Mouse (Mus musculus): ENCODE data around the gene Gstm2. TPM values are rescaled to one million over a fixed set of nuclear protein-coding genes. Genes with fewer than 3 reads are reported as not detected.
"Not testable (repeated sequence)": the region's sequence is repeated elsewhere in the genome, so short reads cannot be mapped to it uniquely, and the experiment has no call there.

The Gstm2 gene
- polyA plus RNA-seq, 1 experiment: 62.2 TPM

DNA sequence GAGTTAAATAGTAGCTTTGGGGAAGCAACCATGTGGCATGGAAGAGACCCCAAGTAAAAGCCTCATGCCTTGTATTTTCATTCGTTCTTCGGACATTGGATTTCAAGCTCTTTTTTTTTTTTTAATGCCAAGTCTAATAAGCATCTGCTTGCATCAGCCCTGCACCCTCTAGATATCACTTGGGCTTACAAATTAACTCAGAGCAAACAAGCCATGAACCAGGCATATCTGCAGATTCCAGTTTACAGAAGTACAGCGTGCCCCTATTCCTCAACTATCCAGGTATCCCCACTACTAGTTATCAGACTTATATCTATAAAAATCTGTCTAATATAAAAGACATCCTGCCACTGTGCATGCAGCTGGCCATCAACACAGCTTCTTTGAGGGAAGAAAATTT, 14.2 kb downstream of the Gstm2 start:
- H3K27ac ChIP-seq (ENCODE audit: insufficient read depth, low read length): no peak overlapping the region
- TF ChIP-seq CTCF (IDR thresholded peaks at IDR 0.05; ENCODE audit: borderline replicate concordance, insufficient read depth, low read length): no peak
- TF ChIP-seq POLR2A (IDR thresholded peaks at IDR 0.05; ENCODE audit: low read depth, low read length): no peak
- no peaks in the 10 kb centered on the region for H3K4me1 ChIP-seq (ENCODE audit: control insufficient read depth, insufficient read depth, low read length)
- no peak overlapping the region for H3K4me3 ChIP-seq (ENCODE audit: insufficient read depth, low read length)

DNA sequence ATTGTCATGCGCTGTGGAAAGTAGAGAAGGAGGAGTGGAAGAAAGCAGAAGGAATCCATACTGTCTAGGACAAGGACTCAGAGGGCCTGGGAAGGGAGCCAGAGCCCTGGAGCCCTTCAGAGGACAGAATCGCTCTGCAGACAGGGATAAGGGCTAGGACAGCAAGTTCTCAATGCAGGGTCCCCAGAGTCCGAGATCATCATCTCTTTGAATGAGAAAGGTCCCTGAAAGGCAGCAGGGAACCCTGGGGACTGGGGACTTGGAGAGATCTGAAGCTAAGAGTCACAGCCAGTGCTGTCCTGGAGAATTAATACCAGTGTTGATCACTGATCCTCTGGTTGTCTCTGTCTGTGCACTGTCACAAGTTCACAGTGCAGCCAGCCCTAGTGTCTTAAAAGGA, 15.2 kb downstream of the Gstm2 start:
- H3K27ac ChIP-seq (ENCODE audit: insufficient read depth, low read length); H3K4me1 ChIP-seq (ENCODE audit: control insufficient read depth, insufficient read depth, low read length); H3K4me3 ChIP-seq (ENCODE audit: insufficient read depth, low read length): not testable (repeated sequence)

DNA sequence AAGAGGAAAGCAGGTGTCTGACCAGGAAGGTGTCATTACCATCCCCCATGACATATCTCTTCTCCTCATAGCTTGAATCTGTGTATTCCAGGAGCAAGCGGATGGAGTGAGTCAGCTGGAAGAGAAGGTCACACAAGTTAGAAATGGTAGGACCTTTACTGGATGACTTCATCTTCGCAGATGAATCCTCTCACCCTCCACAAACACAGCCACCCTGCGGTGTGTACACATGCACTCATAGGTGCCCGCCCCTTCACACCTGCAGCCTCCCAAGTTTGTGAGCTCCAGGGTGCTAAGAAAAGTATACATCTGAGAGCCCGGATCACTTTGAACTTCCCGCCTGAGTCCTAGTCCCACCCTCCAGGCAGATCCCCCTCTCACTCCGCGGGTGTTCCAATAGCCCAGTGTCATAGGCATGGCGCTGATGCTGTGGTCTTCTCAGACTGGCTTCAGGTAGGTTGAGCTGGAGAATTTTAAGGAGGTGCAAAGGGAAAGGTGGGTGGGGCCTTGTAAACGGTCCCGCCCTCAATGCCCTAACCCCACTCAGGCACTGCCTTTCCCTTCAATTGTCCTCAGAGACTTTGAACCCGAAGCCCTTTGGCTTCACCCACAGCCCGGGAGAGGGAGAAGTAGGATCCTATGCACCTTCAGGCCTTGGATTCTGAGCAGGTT, 17.4 kb downstream of the Gstm2 start, which contains the start of gene Gstm3:
Gstm3 (minus strand) TSS at position 560 of the 672 bp plus-strand sequence.
- Histone ChIP-seq H3K27ac (ENCODE audit: insufficient read depth, low read length) (no peak within 1 kb of the TSS), H3K4me3 (ENCODE audit: insufficient read depth, low read length) (no peak within 1 kb of the TSS), H3K4me1 (ENCODE audit: control insufficient read depth, insufficient read depth, low read length) (no peaks in the 10 kb centered on the region)
- TF ChIP-seq CTCF (IDR thresholded peaks at IDR 0.05; ENCODE audit: borderline replicate concordance, insufficient read depth, low read length) (no peak), POLR2A (IDR thresholded peaks at IDR 0.05; ENCODE audit: low read depth, low read length) (no peak)

DNA sequence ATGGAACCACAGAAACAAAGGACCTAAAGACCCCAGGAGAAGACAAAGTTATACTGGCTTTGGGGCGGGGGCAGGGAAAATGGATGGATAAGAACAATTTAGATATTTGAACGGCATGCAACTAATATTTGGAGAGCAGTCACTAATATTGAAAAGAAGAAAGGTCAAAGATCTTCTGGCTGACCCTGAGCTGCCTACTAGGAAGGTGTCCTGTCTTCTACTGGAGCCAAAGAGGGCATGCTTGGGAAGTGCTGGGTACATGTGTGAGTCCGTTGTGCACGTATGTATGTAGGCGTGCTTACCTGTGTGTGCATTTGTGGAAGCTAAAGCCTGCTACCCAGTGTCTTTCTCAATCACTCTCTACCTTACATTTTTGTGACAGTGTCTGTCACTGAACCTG, 19.6 kb downstream of the Gstm2 start:
- Histone ChIP-seq H3K4me1 (ENCODE audit: control insufficient read depth, insufficient read depth, low read length) (no peaks in the 10 kb centered on the region), H3K27ac (ENCODE audit: insufficient read depth, low read length) (no peak overlapping the region), H3K4me3 (ENCODE audit: insufficient read depth, low read length) (no peak overlapping the region)
- TF ChIP-seq POLR2A (IDR thresholded peaks at IDR 0.05; ENCODE audit: low read depth, low read length) (no peak), CTCF (IDR thresholded peaks at IDR 0.05; ENCODE audit: borderline replicate concordance, insufficient read depth, low read length) (no peak)

DNA sequence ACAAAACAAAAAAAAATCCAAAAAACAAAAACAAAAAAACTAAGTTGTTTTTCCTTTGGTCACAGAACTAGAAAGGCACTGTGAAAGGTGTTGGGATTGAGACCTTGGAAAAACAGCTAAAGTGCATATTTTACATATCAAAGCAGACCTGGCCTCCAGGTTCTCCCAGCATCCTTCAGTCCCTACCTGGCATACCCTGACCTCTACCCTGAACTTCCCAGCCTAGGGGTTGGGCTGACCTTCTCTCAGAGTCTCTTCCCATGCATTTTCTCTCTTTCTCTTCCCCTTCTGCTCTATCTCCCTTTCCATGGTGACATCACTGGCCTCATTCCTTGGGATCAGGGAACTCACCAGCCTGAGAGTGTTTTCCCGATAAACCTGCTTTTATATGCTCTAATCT, 20.7 kb downstream of the Gstm2 start:
- no peak overlapping the region for H3K4me3 ChIP-seq (ENCODE audit: insufficient read depth, low read length)
- H3K27ac ChIP-seq (ENCODE audit: insufficient read depth, low read length): no peak overlapping the region
- TF ChIP-seq CTCF (IDR thresholded peaks at IDR 0.05; ENCODE audit: borderline replicate concordance, insufficient read depth, low read length) (no peak), POLR2A (IDR thresholded peaks at IDR 0.05; ENCODE audit: low read depth, low read length) (no peak)
- no peaks in the 10 kb centered on the region for H3K4me1 ChIP-seq (ENCODE audit: control insufficient read depth, insufficient read depth, low read length)

DNA sequence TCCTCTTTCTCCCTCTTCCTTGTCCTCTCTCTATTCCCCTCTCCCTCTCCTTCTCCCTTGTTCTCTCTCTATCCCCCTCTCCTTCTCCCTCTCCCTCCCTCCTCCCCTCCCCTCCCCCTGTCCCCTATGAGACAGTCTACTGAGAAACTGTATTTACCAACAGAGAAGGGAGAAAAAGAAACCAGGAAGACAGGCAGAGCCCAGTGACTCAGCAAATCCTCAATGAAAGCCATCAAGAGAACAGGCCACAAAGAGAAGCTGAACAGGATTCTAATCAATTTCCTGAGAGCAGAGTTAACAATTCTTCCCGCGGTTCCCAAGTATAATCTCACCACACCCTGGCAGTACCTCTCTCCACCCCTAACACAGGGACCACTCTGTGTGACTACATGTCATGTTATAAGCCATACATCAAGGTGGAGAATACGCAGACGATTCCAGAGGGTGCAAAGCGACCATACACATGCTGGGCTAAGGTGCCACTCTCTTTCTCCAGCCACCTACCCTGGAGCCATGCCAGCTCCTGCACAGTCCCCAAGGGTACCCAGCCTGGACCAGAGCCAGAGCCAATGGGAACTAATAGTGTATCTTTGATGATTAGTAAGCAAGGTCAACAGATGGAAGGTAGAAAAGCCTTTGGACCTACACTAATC, 21.5 kb downstream of the Gstm2 start:
- no peak overlapping the region for H3K27ac ChIP-seq (ENCODE audit: insufficient read depth, low read length)
- H3K4me3 ChIP-seq (ENCODE audit: insufficient read depth, low read length): no peak overlapping the region
- H3K4me1 ChIP-seq (ENCODE audit: control insufficient read depth, insufficient read depth, low read length): no peaks in the 10 kb centered on the region
- TF ChIP-seq POLR2A (IDR thresholded peaks at IDR 0.05; ENCODE audit: low read depth, low read length): no peak
- TF ChIP-seq CTCF (IDR thresholded peaks at IDR 0.05; ENCODE audit: borderline replicate concordance, insufficient read depth, low read length): no peak

DNA sequence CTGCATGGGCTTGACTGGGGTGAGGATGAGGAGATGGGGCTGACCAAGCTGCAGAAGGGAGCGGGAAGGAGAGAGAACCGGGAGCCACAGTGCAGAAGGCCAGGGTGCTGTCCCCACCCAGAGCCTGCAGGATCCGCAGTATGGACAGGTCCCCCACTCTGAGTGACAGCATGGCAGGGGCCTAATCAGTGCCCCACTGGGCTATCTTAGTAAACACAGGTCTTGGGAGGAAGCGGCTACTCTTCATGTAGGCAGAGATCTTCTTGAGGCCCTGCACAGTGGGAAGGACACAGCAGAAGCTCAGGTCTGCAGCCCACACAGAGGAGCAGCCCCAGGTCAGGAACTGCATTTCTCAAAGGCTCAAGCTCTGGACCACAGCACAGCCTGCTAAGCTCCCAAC, 22.2 kb downstream of the Gstm2 start:
- H3K27ac ChIP-seq (ENCODE audit: insufficient read depth, low read length): no peak overlapping the region
- no peaks in the 10 kb centered on the region for H3K4me1 ChIP-seq (ENCODE audit: control insufficient read depth, insufficient read depth, low read length)
- TF ChIP-seq POLR2A (IDR thresholded peaks at IDR 0.05; ENCODE audit: low read depth, low read length) (no peak), CTCF (IDR thresholded peaks at IDR 0.05; ENCODE audit: borderline replicate concordance, insufficient read depth, low read length) (no peak)
- H3K4me3 ChIP-seq (ENCODE audit: insufficient read depth, low read length): no peak overlapping the region

DNA sequence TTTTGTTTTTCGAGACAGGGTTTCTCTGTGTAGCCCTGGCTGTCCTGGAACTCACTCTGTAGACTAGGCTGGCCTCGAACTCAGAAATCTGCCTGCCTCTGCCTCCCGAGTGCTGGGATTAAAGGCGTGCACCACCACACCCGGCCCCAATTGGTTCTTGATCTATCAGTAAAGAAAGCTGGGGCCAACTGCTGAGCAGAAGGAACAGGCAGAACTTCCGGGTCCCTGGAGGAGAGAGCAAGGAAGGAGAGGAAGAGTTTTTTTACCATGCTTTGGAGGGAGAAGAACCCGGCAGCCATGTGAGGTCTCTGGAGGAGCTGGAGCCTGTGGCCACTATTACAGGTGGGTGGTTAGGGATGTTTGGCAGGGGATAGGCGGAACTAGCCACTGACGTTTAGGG, 31.0 kb downstream of the Gstm2 start:
- H3K4me1 ChIP-seq (ENCODE audit: control insufficient read depth, insufficient read depth, low read length); H3K27ac ChIP-seq (ENCODE audit: insufficient read depth, low read length); H3K4me3 ChIP-seq (ENCODE audit: insufficient read depth, low read length): not testable (repeated sequence)

DNA sequence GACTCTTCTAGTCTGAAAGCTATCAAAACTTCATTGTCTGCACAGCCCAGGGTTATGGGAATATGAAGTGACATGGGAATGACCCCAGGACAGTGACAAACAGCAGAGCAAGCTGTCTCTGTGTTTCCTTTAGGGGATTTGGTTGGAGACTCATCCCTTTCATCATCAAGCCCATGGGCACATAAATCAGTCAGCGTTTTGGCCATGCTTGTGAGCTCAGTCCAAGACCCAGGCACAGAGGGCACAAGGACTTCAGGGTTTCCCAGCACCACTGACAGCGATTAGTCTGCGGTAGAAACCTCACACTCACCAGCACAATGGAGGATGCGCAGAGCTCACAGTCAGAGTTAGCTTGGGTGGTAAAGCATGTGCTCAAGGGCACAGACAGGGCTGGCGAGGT, 32.3 kb downstream of the Gstm2 start:
- no peak for TF ChIP-seq CTCF (IDR thresholded peaks at IDR 0.05; ENCODE audit: borderline replicate concordance, insufficient read depth, low read length)
- TF ChIP-seq POLR2A (IDR thresholded peaks at IDR 0.05; ENCODE audit: low read depth, low read length): no peak
- no peak overlapping the region for H3K27ac ChIP-seq (ENCODE audit: insufficient read depth, low read length)
- no peak overlapping the region for H3K4me3 ChIP-seq (ENCODE audit: insufficient read depth, low read length)
- H3K4me1 ChIP-seq (ENCODE audit: control insufficient read depth, insufficient read depth, low read length): no peaks in the 10 kb centered on the region

DNA sequence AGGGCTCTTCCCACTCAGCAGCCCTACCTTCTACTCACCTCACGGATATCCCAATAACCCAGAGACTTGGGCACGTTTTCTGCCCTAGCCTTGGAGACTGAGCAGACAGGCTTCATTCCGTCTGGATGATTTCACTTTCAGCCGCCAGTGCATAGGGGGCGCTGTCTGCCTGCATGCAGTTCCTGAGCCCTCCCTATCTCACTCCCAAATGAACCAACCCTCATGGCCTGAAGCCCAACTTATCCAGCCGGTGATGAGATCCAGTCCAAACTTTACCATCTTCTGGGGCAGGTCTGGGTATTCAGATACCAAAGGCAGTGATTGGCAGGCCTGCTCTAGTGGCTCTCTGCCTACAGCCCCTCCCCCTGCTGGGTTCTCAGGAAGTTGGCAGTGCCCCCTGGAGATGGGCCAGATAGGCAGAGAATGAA, 32.9 kb downstream of the Gstm2 start:
- H3K4me1 ChIP-seq (ENCODE audit: control insufficient read depth, insufficient read depth, low read length): no peaks in the 10 kb centered on the region
- TF ChIP-seq POLR2A (IDR thresholded peaks at IDR 0.05; ENCODE audit: low read depth, low read length) (no peak), CTCF (IDR thresholded peaks at IDR 0.05; ENCODE audit: borderline replicate concordance, insufficient read depth, low read length) (peak; percentile 66; the same call in 1 of the 2 replicates)

More for the DNA sequence above, 32.9 kb downstream of the Gstm2 start:
- H3K27ac ChIP-seq (ENCODE audit: insufficient read depth, low read length): no peak overlapping the region
- H3K4me3 ChIP-seq (ENCODE audit: insufficient read depth, low read length): no peak overlapping the region

Data from embryonic fibroblast, embryonic 13.5 days (primary cell).